Mouse (Mus musculus) forelimb bud, embryonic 11.5 days (tissue): ENCODE data around the gene Lenep.

ENCODE experiments used
- DNase-seq: peaks from one replicate; pipeline ENCODE4 v3.0.0-alpha.2; 2012; ENCODE audit warnings: low read depth, low spot score

Lenep gene

DNA sequence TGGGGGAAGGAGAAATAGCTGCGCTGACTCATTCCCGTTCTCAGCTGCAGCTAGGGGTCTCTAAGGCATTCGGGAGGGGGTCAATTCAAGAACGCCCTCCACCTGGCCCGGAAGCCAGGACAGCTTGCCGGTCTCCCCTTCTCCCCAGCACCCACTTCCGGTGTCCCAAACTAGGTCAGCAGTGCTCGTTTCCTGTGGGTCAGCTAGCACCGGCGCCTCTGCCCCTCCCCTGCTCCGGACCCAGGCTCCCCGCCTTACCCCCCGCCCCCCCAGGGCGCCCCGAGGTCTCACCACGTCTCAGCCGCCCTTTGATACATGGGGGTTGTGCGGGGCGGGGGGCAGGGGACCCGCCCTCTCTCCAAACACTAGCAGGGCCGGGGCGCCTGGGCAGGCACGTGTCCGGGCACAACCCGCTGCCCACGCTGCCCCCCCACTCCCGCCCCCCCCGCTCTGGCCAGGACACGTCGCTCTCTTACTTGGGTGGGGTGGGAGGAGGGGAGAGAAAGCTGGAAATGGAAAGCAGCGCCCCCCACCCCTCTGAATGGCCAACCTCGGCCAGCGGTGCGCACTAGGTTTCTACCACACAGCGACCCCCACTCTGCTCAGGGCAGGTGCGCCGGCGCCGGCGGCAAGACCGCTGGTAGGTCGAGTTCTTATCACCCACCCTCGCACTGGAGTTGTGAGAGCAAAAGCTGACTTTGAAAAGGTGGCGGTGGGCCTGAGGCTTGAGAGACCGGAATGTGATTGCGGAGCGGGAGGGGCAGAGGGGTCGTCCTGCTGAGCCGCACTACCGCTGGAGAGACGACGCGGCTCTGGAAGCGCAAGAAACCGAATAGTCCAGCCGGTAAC, 10.7 kb downstream of the Lenep start:
- DNase-seq = no peak

DNA sequence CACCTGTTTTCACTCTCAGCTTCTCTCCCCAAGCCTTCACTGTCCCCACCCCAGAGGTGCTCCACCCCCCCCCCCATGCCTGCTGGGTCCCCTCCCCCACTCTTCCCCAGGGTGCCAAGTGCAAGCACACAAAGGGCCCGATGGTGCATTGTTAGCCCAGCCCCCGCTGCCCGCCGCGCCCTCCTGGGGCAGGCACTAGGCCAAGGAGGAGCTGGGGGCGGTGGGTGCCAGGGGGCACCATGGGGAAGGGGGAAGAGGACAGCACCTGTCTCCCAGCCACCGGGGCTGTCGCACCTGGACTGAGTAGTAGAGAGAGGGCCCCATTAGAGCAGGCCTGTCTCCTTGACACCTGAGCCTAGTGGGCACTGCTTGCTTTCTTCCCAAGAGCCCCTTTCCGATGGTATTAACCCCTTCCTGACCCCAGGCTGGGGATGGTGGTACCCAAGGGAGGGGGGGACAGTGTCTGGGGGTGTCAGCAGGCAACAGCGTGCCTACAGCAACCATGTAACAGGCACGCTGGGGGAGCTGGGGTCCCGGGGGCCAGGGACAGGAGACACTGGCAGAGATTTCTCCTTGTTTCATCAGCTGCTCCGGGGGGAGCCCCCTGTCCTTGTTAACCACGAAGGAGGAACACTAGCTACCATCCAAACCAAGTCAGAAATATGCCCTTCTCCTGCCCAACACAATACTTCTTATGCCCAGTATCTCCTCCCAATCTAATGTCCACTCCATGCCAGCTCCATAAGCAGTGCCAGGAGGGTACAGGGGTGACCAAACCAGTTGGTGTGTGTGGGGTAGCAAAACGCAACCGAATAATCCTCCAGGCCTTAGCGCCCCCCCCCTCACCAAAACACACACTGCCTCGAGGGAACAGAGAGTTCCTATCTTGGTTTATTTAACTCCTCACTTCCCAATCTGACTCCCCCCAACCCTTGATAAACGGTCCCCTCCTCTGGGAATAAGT, 11.6 kb downstream of the Lenep start:
- no peak for DNase-seq

- DNase-seq = no peak
Observed at GRCm38 (mm10) chr3:89390111-89390515, 12.5 kb downstream of the Lenep start.

DNA sequence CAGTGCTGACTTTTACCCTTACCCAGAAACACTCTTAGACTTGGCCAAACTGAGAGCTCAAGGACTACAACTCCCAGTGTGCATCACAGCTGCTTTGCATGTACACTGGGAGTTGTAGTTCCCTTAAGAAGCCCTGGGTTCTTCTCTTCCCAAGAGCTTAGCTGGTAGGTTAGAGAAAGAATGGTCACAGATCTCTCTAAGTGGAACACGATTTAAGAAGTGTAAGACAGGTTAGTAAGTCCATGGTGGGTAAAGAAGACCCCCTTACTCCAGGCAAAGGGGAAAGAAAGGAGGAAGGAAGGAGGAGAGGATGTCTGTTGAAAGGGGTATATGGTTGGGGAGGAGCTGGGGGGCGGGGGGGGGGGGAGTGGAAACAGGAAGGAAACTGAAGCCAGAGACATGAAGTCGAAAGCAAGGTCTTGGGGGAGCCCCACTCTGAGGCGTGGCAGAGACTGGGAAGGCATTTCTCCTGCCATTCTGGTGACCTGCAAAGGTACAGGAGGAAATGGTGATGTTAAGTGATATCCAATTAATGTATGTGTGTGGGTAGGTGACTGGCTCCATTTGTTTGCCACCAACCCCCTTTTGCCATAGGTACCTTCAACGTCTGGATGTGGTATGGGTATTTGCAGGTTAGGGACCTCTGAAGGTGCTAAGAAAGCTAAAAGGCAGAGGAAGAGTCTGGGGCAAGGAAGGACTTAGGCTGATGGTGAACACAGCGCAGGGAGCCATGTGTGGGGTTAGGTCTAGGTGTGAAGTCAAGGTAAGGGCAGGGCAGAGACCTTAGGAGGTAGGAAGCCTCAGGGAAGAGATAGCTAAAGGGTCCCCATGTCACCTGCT, 13.5 kb downstream of the Lenep start:
- DNase-seq = no peak

- DNase-seq = no peak
Observed at GRCm38 (mm10) chr3:89388134-89388881, 14.3 kb downstream of the Lenep start.

GRCm38 (mm10) chr3:89387632-89388031, 15.0 kb downstream of the Lenep start:
- no peak for DNase-seq

- DNase-seq = no peak
Observed at GRCm38 (mm10) chr3:89386438-89387420, 15.9 kb downstream of the Lenep start.

DNA sequence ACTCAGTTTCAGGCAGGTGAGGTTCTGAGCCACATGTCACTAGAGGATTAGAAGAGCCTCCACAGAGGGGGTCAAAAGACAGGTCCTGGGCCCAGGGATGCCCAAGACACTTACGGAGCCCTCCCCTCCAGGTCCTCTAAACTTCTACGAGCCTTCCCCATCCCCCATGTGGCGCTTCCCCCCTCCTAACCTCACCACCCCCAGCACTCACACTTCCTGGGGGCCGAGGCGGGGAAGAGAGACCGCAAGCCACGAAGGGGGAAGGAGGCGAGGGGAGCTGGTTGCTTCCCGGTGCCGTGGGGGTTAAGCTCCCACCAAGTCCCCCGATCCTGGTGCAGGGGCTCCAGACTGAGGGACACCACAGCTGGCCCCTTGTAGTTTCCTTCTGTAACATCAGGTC, 17.1 kb downstream of the Lenep start:
- no peak for DNase-seq

- DNase-seq = no peak
Observed at GRCm38 (mm10) chr3:89384331-89385076, 18.1 kb downstream of the Lenep start.

DNA sequence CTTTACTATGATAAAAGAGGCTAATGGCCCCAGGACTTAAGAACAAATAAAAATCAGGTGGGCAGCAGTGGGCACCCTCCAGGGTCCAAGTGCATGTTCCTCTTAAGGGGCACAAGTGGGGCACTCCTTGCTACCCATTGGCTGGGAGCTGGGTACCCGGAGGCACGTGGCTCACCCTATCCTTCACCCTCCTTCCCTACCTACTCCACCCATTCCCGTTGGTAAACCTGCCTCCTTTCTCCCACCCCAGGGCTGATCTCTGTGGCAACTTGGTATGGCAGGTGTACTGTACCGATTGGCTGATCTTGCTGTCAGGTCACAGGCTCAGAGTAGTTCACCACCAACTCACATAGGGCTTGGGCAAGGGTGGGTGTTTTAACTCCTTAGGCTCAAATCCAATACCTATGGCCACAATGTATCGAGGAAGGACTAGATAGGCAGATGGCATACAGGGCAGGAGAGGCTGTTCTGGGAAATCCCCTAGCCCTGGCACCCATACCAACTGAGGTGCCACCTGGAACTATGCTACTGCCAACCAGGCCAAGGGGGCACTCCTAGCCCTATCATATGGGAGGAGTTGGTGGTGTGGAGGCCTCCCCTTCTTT, 18.8 kb downstream of the Lenep start:
- no peak for DNase-seq

- DNase-seq = no peak
Observed at GRCm38 (mm10) chr3:89382950-89383349, 19.6 kb downstream of the Lenep start.

DNA sequence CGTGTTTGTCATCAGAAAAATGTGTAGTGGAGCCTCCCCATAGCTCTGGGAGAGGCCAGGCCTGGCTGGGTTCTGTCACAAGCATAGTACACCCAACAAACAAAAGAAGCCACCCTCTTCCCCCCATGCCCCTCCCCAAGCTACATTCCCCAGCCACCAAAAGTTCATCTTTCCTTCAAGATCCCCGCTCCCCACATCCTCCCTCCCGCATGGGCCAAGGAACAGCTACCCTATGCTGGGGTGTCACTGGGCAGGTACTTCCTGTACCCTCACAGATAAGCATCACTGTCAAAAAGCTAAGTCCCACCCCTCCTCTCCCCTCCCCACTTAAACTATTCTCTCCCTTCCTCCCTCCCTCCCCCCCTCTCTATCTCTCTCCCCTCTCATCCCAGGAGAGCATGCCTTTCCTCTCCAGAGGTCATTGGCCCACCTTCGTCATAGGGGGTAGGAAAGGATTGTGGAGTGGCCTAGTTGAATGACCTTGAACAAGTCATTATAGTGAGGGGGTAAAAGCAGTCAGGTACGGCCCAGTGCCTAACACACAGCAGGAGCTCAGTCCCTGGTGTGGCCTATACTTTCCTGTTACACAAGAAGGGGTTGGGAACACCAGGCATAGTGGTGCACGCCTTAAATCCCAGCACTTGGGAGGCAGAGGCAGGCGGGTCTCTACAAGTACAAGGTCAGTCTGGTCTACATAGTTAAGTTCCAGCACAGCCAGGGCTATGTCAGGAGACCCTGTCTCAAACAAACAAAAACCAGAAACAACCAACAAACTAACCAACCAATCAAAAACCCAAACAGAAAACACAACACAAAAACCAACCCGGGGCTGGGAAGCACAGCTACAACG, 20.3 kb downstream of the Lenep start:
- no peak for DNase-seq

DNA sequence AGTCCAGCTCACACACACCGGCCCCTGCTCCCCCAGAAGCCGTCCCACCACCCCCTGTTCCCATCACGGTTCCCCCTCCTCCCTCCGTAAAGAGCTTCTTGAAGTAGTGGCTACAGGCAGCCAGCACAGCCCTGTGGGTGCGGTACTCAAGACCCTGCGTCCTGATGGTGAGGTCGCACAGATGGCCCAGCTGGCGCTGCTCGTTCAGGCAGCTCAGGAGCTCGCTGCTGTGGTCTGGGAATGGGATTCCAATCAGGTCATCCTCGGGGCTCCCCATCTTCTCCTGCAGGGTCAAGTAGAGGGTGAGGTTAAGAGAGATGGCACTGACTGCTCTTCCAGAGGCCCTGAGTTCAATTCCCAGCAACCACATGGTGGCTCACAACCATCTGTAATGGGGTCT, 21.4 kb downstream of the Lenep start:
- DNase-seq = no peak

DNA sequence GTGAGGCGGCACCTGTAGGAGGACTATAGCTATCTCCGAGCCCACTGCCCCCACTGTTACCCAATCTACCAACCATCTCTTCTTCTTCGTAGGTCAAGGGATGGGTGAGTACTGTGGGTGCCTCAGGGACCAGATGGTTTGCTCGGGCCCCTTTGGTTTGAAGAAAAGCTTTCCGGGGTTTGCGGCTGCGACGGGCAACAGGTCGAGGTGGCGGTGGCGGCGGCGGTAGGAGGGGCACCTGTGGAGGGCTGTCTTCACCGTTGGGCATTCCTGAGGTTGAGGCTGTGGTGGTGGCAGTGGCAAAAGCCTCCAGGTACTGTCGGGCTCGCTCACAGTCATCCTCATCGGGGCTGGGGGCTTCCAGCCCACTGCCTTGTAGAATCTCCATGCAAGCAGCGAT, 21.9 kb downstream of the Lenep start:
- DNase-seq = no peak

DNA sequence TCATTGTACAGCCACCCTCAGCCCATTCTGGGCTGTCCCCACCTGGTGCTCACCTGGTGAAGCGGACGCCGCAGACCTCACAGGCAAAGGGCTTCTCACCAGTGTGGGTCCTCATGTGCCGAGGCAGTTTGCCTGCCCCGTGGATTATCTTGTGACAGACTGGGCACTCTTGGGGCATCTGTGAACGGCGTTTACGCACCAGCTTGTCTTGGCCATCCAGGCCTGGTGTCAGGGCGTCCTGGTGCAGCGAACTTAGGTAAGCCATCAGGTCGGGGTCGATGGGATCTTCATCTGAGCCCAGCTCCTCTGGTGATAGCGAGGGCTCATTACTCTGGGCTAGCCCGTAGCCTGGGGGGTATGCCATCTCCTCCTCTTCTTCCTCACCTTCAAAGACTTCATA, 22.3 kb downstream of the Lenep start:
- DNase-seq = no peak

- no peak for DNase-seq
Observed at GRCm38 (mm10) chr3:89379388-89380131, 23.0 kb downstream of the Lenep start.
